Mouse (Mus musculus): ENCODE measurements around the gene Nt5e.

DNA sequence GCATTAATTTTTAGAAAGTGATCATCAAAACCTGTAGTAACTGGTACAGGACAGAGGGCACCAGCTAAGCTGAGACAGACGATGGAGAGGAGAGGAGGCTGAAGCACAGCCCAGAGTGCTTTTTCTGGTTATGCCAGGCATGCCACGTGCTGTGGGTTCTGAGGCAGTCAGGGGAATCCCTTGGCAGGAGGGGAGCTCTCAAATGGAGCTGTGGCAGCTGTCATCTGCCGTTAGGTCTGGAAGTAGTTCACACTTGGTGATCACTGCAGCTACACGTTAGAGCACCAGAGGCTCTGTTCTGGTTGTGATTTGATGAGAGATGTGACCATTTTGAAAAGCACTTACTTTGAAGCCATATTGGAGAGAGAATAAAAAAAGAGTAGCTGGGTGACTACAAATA, 31.2 kb upstream of the Nt5e start:
- no peak for TF ChIP-seq POLR2A (IDR thresholded peaks at IDR 0.05; ENCODE audit: low read depth, low read length)
- TF ChIP-seq TCF12 (IDR thresholded peaks at IDR 0.05; ENCODE audit: low read depth, low read length), result peak; percentile 60; the same call in 1 of the 2 replicates
- peak; percentile 54; the same call in 1 of the 2 replicates for TF ChIP-seq EP300 (IDR thresholded peaks at IDR 0.05; ENCODE audit: low read length)
- no peak for TF ChIP-seq PAX5 (IDR thresholded peaks at IDR 0.05; ENCODE audit: low read length)
- no peak for TF ChIP-seq CTCF (conservative IDR thresholded peaks at IDR 0.05 in 1 of 2, IDR thresholded peaks at IDR 0.05 in 1 of 2; ENCODE audit: low read depth in 2 of 2, low read length in 2 of 2)
